Mouse (Mus musculus): ENCODE measurements around the gene 6430531B16Rik. TPM values are rescaled to one million over a fixed set of nuclear protein-coding genes. Genes with fewer than 3 reads are reported as not detected.

6430531B16Rik gene
- polyA plus RNA-seq (2012; rRNA removed) = 0.04 TPM in 1 of 2 replicates, not detected in the other
- not detected in 2 replicates for polyA plus RNA-seq (2014; fragmentation: Nextera tagmentation; extraction: Ambion mirVana)

GRCm38 (mm10) chr7:139978278-139978892 lies at the start of gene 6430531B16Rik:
6430531B16Rik (minus strand) TSS chr7:139978755.
- no peak for TF ChIP-seq EP300 (IDR thresholded peaks at IDR 0.05; ENCODE audit: low read depth)
- no peak for TF ChIP-seq CTCF (IDR thresholded peaks at IDR 0.05; ENCODE audit: low read depth)
- peak within 1 kb of the TSS; percentile 53 to 56 for H3K4me3 ChIP-seq (ENCODE audit: insufficient read depth in 1 of 2, low read depth in 2 of 2, low read length in 2 of 2)
- no peak within 1 kb of the TSS for H3K27ac ChIP-seq
- H3K4me2 ChIP-seq (ENCODE audit: low read depth) = peak within 1 kb of the TSS; percentile 72
- DNase-seq (ENCODE audit: low read depth in 3 of 3, low spot score in 3 of 3) (peak in 2 of 3 experiments; percentile 25 to 27), ATAC-seq (ENCODE audit: insufficient read depth) (peak; percentile 67)
- peaks cover 0 to 6% of the 10 kb centered on the region in 2 experiments; a peak in 2 of 4 replicates for H3K4me1 ChIP-seq (replicated peaks; ENCODE audit: control insufficient read depth in 2 of 2, insufficient read depth in 2 of 2, low read length in 1 of 2)
- no peaks in the 10 kb centered on the region for H3K36me3 ChIP-seq (replicated peaks; ENCODE audit: control insufficient read depth, insufficient read depth, low read depth)
- no peaks in the 10 kb centered on the region for H3K9me3 ChIP-seq (ENCODE audit: control insufficient read depth, low read length)
- 6% methylated on average over 32 of the region's 32 CpGs for WGBS (ENCODE audit: insufficient replicate concordance)
- H3K9ac ChIP-seq (replicated peaks) = no peak within 1 kb of the TSS; the same call in 1 of the 2 replicates
- no peaks in the 10 kb centered on the region; the same call in 1 of the 2 replicates for H3K27me3 ChIP-seq (ENCODE audit: control insufficient read depth, insufficient read depth, low read length)

- Histone ChIP-seq H3K9me3 (ENCODE audit: control insufficient read depth, low read length) (no peaks in the 10 kb centered on the region), H3K36me3 (replicated peaks; ENCODE audit: control insufficient read depth, insufficient read depth, low read depth) (peaks cover 2% of the 10 kb centered on the region; the same call in 1 of the 2 replicates), H3K4me1 (replicated peaks; ENCODE audit: control insufficient read depth in 2 of 2, insufficient read depth in 2 of 2, low read length in 1 of 2) (no peaks in the 10 kb centered on the region), H3K27me3 (ENCODE audit: control insufficient read depth, insufficient read depth, low read length) (no peaks in the 10 kb centered on the region), H3K27ac (no peak overlapping the region), H3K9ac (replicated peaks) (no peak overlapping the region), H3K4me2 (ENCODE audit: low read depth) (no peak overlapping the region), H3K4me3 (ENCODE audit: insufficient read depth in 1 of 2, low read depth in 2 of 2, low read length in 2 of 2) (no peak overlapping the region)
- DNase-seq (ENCODE audit: low read depth in 3 of 3, low spot score in 3 of 3) = no peak
- ATAC-seq (ENCODE audit: insufficient read depth) = no peak
- WGBS (ENCODE audit: insufficient replicate concordance) = 90% methylated on average over 17 of the region's 17 CpGs
- no peak for TF ChIP-seq EP300 (IDR thresholded peaks at IDR 0.05; ENCODE audit: low read depth)
- no peak for TF ChIP-seq CTCF (IDR thresholded peaks at IDR 0.05; ENCODE audit: low read depth)
Measured at GRCm38 (mm10) chr7:140011336-140011735, 32.8 kb upstream of the 6430531B16Rik start.

GRCm38 (mm10) chr7:140007781-140008180 lies 29.2 kb upstream of the 6430531B16Rik start:
- H3K4me2 ChIP-seq (ENCODE audit: low read depth) = no peak overlapping the region
- no peak for ATAC-seq (ENCODE audit: insufficient read depth)
- no peaks in the 10 kb centered on the region for H3K4me1 ChIP-seq (replicated peaks; ENCODE audit: control insufficient read depth in 2 of 2, insufficient read depth in 2 of 2, low read length in 1 of 2)
- no peak for TF ChIP-seq CTCF (IDR thresholded peaks at IDR 0.05; ENCODE audit: low read depth)
- no peak for TF ChIP-seq EP300 (IDR thresholded peaks at IDR 0.05; ENCODE audit: low read depth)
- no peak for DNase-seq (ENCODE audit: low read depth in 3 of 3, low spot score in 3 of 3)
- no peak overlapping the region for H3K9ac ChIP-seq (replicated peaks)
- H3K27me3 ChIP-seq (ENCODE audit: control insufficient read depth, insufficient read depth, low read length) = no peaks in the 10 kb centered on the region
- no peaks in the 10 kb centered on the region for H3K9me3 ChIP-seq (ENCODE audit: control insufficient read depth, low read length)
- no peak overlapping the region for H3K4me3 ChIP-seq (ENCODE audit: insufficient read depth in 1 of 2, low read depth in 2 of 2, low read length in 2 of 2)
- H3K36me3 ChIP-seq (replicated peaks; ENCODE audit: control insufficient read depth, insufficient read depth, low read depth) = peaks cover 11% of the 10 kb centered on the region
- WGBS (ENCODE audit: insufficient replicate concordance) = 83% methylated on average over 9 of the region's 9 CpGs
- no peak overlapping the region for H3K27ac ChIP-seq

- no peak overlapping the region for H3K9ac ChIP-seq (replicated peaks)
- no peak for ATAC-seq (ENCODE audit: insufficient read depth)
- H3K4me1 ChIP-seq (replicated peaks; ENCODE audit: control insufficient read depth in 2 of 2, insufficient read depth in 2 of 2, low read length in 1 of 2) = no peaks in the 10 kb centered on the region
- 80% methylated on average over 9 of the region's 9 CpGs for WGBS (ENCODE audit: insufficient replicate concordance)
- peaks cover 16% of the 10 kb centered on the region for H3K36me3 ChIP-seq (replicated peaks; ENCODE audit: control insufficient read depth, insufficient read depth, low read depth)
- no peak for TF ChIP-seq CTCF (IDR thresholded peaks at IDR 0.05; ENCODE audit: low read depth)
- TF ChIP-seq EP300 (IDR thresholded peaks at IDR 0.05; ENCODE audit: low read depth) = no peak
- no peak overlapping the region for H3K4me2 ChIP-seq (ENCODE audit: low read depth)
- no peaks in the 10 kb centered on the region for H3K27me3 ChIP-seq (ENCODE audit: control insufficient read depth, insufficient read depth, low read length)
- no peak overlapping the region for H3K4me3 ChIP-seq (ENCODE audit: insufficient read depth in 1 of 2, low read depth in 2 of 2, low read length in 2 of 2)
- no peaks in the 10 kb centered on the region for H3K9me3 ChIP-seq (ENCODE audit: control insufficient read depth, low read length)
- H3K27ac ChIP-seq = no peak overlapping the region
- DNase-seq (ENCODE audit: low read depth in 3 of 3, low spot score in 3 of 3) = no peak
Measured at GRCm38 (mm10) chr7:140006861-140007611, 28.5 kb upstream of the 6430531B16Rik start.

GRCm38 (mm10) chr7:140004666-140005065 lies 26.1 kb upstream of the 6430531B16Rik start:
- H3K4me3 ChIP-seq (ENCODE audit: insufficient read depth in 1 of 2, low read depth in 2 of 2, low read length in 2 of 2) = no peak overlapping the region
- peaks cover 33% of the 10 kb centered on the region for H3K36me3 ChIP-seq (replicated peaks; ENCODE audit: control insufficient read depth, insufficient read depth, low read depth)
- H3K4me1 ChIP-seq (replicated peaks; ENCODE audit: control insufficient read depth in 2 of 2, insufficient read depth in 2 of 2, low read length in 1 of 2) = no peaks in the 10 kb centered on the region
- H3K27ac ChIP-seq = no peak overlapping the region
- ATAC-seq (ENCODE audit: insufficient read depth) (no peak), DNase-seq (ENCODE audit: low read depth in 3 of 3, low spot score in 3 of 3) (no peak)
- no peaks in the 10 kb centered on the region for H3K27me3 ChIP-seq (ENCODE audit: control insufficient read depth, insufficient read depth, low read length)
- TF ChIP-seq CTCF (IDR thresholded peaks at IDR 0.05; ENCODE audit: low read depth) (no peak), EP300 (IDR thresholded peaks at IDR 0.05; ENCODE audit: low read depth) (no peak)
- H3K4me2 ChIP-seq (ENCODE audit: low read depth) = no peak overlapping the region
- H3K9me3 ChIP-seq (ENCODE audit: control insufficient read depth, low read length) = no peaks in the 10 kb centered on the region
- WGBS (ENCODE audit: insufficient replicate concordance) = 83% methylated on average over 8 of the region's 8 CpGs
- H3K9ac ChIP-seq (replicated peaks) = no peak overlapping the region

All from liver, embryonic 14.5 days (tissue).